Mouse (Mus musculus): ENCODE results near the gene Vps26b. TPM values are rescaled to one million over a fixed set of nuclear protein-coding genes. Genes with fewer than 3 reads are reported as not detected.

Vps26b gene
- polyA plus RNA-seq, 1 experiment from 2014 or later = 32.9 TPM

- Histone ChIP-seq H3K4me3 (replicated peaks) (no peak overlapping the region), H3K36me3 (peaks cover 53% of the 10 kb centered on the region), H3K27ac (no peak overlapping the region), H3K27me3 (replicated peaks) (no peaks in the 10 kb centered on the region), H3K4me1 (no peaks in the 10 kb centered on the region), H3K9ac (no peak overlapping the region), H3K9me3 (no peaks in the 10 kb centered on the region), H3K4me2 (no peak overlapping the region)
- ATAC-seq (ENCODE audit: insufficient read depth, low FRiP score, low read depth) = no peak
- WGBS = 86% methylated on average over 4 of the region's 4 CpGs
Measured at GRCm38 (mm10) chr9:27011572-27011971, 18.3 kb downstream of the Vps26b start.

- 76% methylated on average over 5 of the region's 5 CpGs for WGBS
- no peak overlapping the region for H3K4me2 ChIP-seq
- H3K36me3 ChIP-seq = peaks cover 49% of the 10 kb centered on the region
- no peak overlapping the region for H3K9ac ChIP-seq
- H3K9me3 ChIP-seq = no peaks in the 10 kb centered on the region
- no peak for ATAC-seq (ENCODE audit: insufficient read depth, low FRiP score, low read depth)
- no peaks in the 10 kb centered on the region for H3K27me3 ChIP-seq (replicated peaks)
- H3K27ac ChIP-seq = no peak overlapping the region
- no peak overlapping the region for H3K4me3 ChIP-seq (replicated peaks)
- no peaks in the 10 kb centered on the region for H3K4me1 ChIP-seq
Measured at GRCm38 (mm10) chr9:27009231-27009630, 20.6 kb downstream of the Vps26b start.

GRCm38 (mm10) chr9:27006866-27007265 is 23.0 kb downstream of the Vps26b start:
- no peak overlapping the region for H3K9ac ChIP-seq
- no peak overlapping the region for H3K4me3 ChIP-seq (replicated peaks)
- 87% methylated on average over 5 of the region's 5 CpGs for WGBS
- no peak overlapping the region for H3K4me2 ChIP-seq
- peaks cover 51% of the 10 kb centered on the region for H3K36me3 ChIP-seq
- no peaks in the 10 kb centered on the region for H3K9me3 ChIP-seq
- H3K4me1 ChIP-seq = no peaks in the 10 kb centered on the region
- no peak overlapping the region for H3K27ac ChIP-seq
- no peaks in the 10 kb centered on the region for H3K27me3 ChIP-seq (replicated peaks)
- no peak for ATAC-seq (ENCODE audit: insufficient read depth, low FRiP score, low read depth)

GRCm38 (mm10) chr9:27005933-27006332 is 23.9 kb downstream of the Vps26b start:
- Histone ChIP-seq H3K4me2 (no peak overlapping the region), H3K9ac (no peak overlapping the region), H3K4me3 (replicated peaks) (no peak overlapping the region), H3K27me3 (replicated peaks) (no peaks in the 10 kb centered on the region), H3K4me1 (peaks cover 2% of the 10 kb centered on the region), H3K27ac (no peak overlapping the region), H3K9me3 (no peaks in the 10 kb centered on the region), H3K36me3 (peaks cover 51% of the 10 kb centered on the region)
- ATAC-seq (ENCODE audit: insufficient read depth, low FRiP score, low read depth) = no peak
- 81% methylated on average over 1 of the region's 1 CpGs for WGBS

GRCm38 (mm10) chr9:27005231-27005630 is 24.6 kb downstream of the Vps26b start:
- H3K4me1 ChIP-seq = peaks cover 8% of the 10 kb centered on the region
- H3K9ac ChIP-seq = no peak overlapping the region
- no peaks in the 10 kb centered on the region for H3K27me3 ChIP-seq (replicated peaks)
- no peak overlapping the region for H3K4me2 ChIP-seq
- no peak overlapping the region for H3K27ac ChIP-seq
- no peak overlapping the region for H3K4me3 ChIP-seq (replicated peaks)
- H3K9me3 ChIP-seq = no peaks in the 10 kb centered on the region
- 86% methylated on average over 3 of the region's 3 CpGs for WGBS
- H3K36me3 ChIP-seq = peaks cover 45% of the 10 kb centered on the region
- no peak for ATAC-seq (ENCODE audit: insufficient read depth, low FRiP score, low read depth)

- peak within 1 kb of the TSS; percentile 78 for H3K4me2 ChIP-seq
- H3K4me3 ChIP-seq (replicated peaks) = peak within 1 kb of the TSS; percentile 77
- WGBS = under 1% methylated on average over 35 of the region's 35 CpGs
- H3K27me3 ChIP-seq (replicated peaks) = no peaks in the 10 kb centered on the region
- H3K36me3 ChIP-seq = peaks cover 12% of the 10 kb centered on the region
- H3K27ac ChIP-seq = peak within 1 kb of the TSS; percentile 77
- peak within 1 kb of the TSS; percentile 66 for H3K9ac ChIP-seq
- ATAC-seq (ENCODE audit: insufficient read depth, low FRiP score, low read depth) = peak; percentile 99
- no peaks in the 10 kb centered on the region for H3K9me3 ChIP-seq
- peaks cover 8% of the 10 kb centered on the region for H3K4me1 ChIP-seq
Measured at GRCm38 (mm10) chr9:26999461-27000395, 30.1 kb downstream of the Vps26b start, which contains the start of the genes Acad8 and Thyn1. Gene Acad8 (minus strand): TSS chr9:26999566. Gene Thyn1 (plus strand): TSS chr9:26999710.

GRCm38 (mm10) chr9:26998669-26999460 is 31.0 kb downstream of the Vps26b start:
- H3K4me2 ChIP-seq = peak overlapping the region; percentile 59
- WGBS = 1% methylated on average over 29 of the region's 29 CpGs
- no peaks in the 10 kb centered on the region for H3K9me3 ChIP-seq
- peaks cover 8% of the 10 kb centered on the region for H3K4me1 ChIP-seq
- no peaks in the 10 kb centered on the region for H3K27me3 ChIP-seq (replicated peaks)
- H3K36me3 ChIP-seq = peaks cover 6% of the 10 kb centered on the region; the same call in 1 of the 2 replicates
- peak; percentile 30 for ATAC-seq (ENCODE audit: insufficient read depth, low FRiP score, low read depth)
- peak overlapping the region; percentile 77 for H3K4me3 ChIP-seq (replicated peaks)
- peak overlapping the region; percentile 77 for H3K27ac ChIP-seq
- H3K9ac ChIP-seq = peak overlapping the region; percentile 66

- Histone ChIP-seq H3K4me1 (peaks cover 8% of the 10 kb centered on the region), H3K36me3 (0 out of 2 replicates have a peak, but pooled peaks cover 4% of the 10 kb centered on the region), H3K4me2 (no peak overlapping the region), H3K27me3 (replicated peaks) (no peaks in the 10 kb centered on the region), H3K9ac (no peak overlapping the region), H3K4me3 (replicated peaks) (no peak overlapping the region), H3K9me3 (no peaks in the 10 kb centered on the region), H3K27ac (no peak overlapping the region)
- ATAC-seq (ENCODE audit: insufficient read depth, low FRiP score, low read depth) = no peak
- 80% methylated on average over 2 of the region's 2 CpGs for WGBS
Measured at GRCm38 (mm10) chr9:26997501-26997900, 32.4 kb downstream of the Vps26b start.

- ATAC-seq (ENCODE audit: insufficient read depth, low FRiP score, low read depth) = no peak
- no peaks in the 10 kb centered on the region for H3K27me3 ChIP-seq (replicated peaks)
- H3K36me3 ChIP-seq = 0 out of 2 replicates have a peak, but pooled peaks cover 7% of the 10 kb centered on the region
- no peak overlapping the region for H3K27ac ChIP-seq
- no peak overlapping the region for H3K4me3 ChIP-seq (replicated peaks)
- no peak overlapping the region for H3K4me2 ChIP-seq
- H3K9ac ChIP-seq = no peak overlapping the region
- peaks cover 8% of the 10 kb centered on the region for H3K4me1 ChIP-seq
- H3K9me3 ChIP-seq = no peaks in the 10 kb centered on the region
- WGBS = 82% methylated on average over 3 of the region's 3 CpGs
Measured at GRCm38 (mm10) chr9:26997062-26997461, 32.8 kb downstream of the Vps26b start.

- Histone ChIP-seq H3K27me3 (replicated peaks) (no peaks in the 10 kb centered on the region), H3K36me3 (peaks cover 31% of the 10 kb centered on the region), H3K9me3 (no peaks in the 10 kb centered on the region), H3K4me2 (no peak overlapping the region), H3K4me1 (no peaks in the 10 kb centered on the region), H3K9ac (no peak overlapping the region), H3K4me3 (replicated peaks) (no peak overlapping the region), H3K27ac (no peak overlapping the region)
- 76% methylated on average over 3 of the region's 3 CpGs for WGBS
- ATAC-seq (ENCODE audit: insufficient read depth, low FRiP score, low read depth) = no peak
Measured at GRCm38 (mm10) chr9:26993900-26994299, 36.0 kb downstream of the Vps26b start.

- Histone ChIP-seq H3K4me1 (no peaks in the 10 kb centered on the region), H3K4me3 (replicated peaks) (no peak overlapping the region), H3K27me3 (replicated peaks) (no peaks in the 10 kb centered on the region), H3K4me2 (no peak overlapping the region), H3K9ac (no peak overlapping the region), H3K36me3 (peaks cover 37% of the 10 kb centered on the region), H3K27ac (no peak overlapping the region), H3K9me3 (no peaks in the 10 kb centered on the region)
- no peak for ATAC-seq (ENCODE audit: insufficient read depth, low FRiP score, low read depth)
- 87% methylated on average over 10 of the region's 10 CpGs for WGBS
Measured at GRCm38 (mm10) chr9:26993118-26993517, 36.7 kb downstream of the Vps26b start.

- no peaks in the 10 kb centered on the region for H3K4me1 ChIP-seq
- no peak overlapping the region for H3K4me3 ChIP-seq (replicated peaks)
- H3K9me3 ChIP-seq = no peaks in the 10 kb centered on the region
- WGBS = 90% methylated on average over 4 of the region's 4 CpGs
- no peaks in the 10 kb centered on the region for H3K27me3 ChIP-seq (replicated peaks)
- H3K27ac ChIP-seq = no peak overlapping the region
- H3K9ac ChIP-seq = no peak overlapping the region
- H3K4me2 ChIP-seq = no peak overlapping the region
- ATAC-seq (ENCODE audit: insufficient read depth, low FRiP score, low read depth) = no peak
- peaks cover 48% of the 10 kb centered on the region for H3K36me3 ChIP-seq
Measured at GRCm38 (mm10) chr9:26990181-26990580, 39.7 kb downstream of the Vps26b start.

Data from stomach, embryonic 15.5 days (tissue).